Mouse (Mus musculus): ENCODE measurements at regions not wholly inside any gene's neighbourhood (a gene's known extent, or its start where the extent isn't known, plus 50 kb on each side); places are given as distances from the start of the nearest gene placed in this dataset.

- Histone ChIP-seq H3K27ac (no peak overlapping the region), H3K27me3 (ENCODE audit: low read depth, poor library complexity, severe bottlenecking) (no peaks in the 10 kb centered on the region), H3K9me3 (replicated peaks) (no peaks in the 10 kb centered on the region), H3K4me1 (no peaks in the 10 kb centered on the region), H3K36me3 (no peaks in the 10 kb centered on the region), H3K4me3 (no peak overlapping the region)
- 85% methylated on average over 14 of the region's 14 CpGs for WGBS
- no peak for DNase-seq (ENCODE audit: low spot score)
Observed at GRCm38 (mm10) chr6:143751076-143752070, 584.4 kb downstream of the Etnk1 start.

DNA sequence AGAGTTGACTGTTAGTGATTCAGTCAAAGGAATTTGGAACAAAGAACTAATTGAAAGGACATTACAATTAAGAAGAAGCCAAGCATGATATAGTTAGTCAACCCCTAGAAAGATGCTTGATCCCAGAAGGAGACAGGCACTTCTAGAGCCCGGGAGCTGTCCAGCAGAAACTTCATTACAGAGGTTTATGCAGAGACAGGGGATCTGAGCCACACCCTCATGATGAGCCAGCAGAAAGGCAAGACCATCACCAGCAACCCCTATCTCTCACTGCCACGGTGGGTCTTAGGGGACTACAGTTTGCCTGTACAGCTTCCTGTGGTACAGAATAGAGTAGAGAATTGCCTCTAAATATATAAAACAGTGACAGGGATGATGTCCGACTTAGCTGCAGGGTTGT is 590.4 kb downstream of the Etnk1 start:
- H3K9me3 ChIP-seq (replicated peaks) = no peaks in the 10 kb centered on the region
- no peak overlapping the region for H3K4me3 ChIP-seq
- H3K27ac ChIP-seq = no peak overlapping the region
- WGBS = 74% methylated on average over 3 of the region's 3 CpGs
- DNase-seq (ENCODE audit: low spot score) = no peak
- no peaks in the 10 kb centered on the region for H3K27me3 ChIP-seq (ENCODE audit: low read depth, poor library complexity, severe bottlenecking)
- H3K36me3 ChIP-seq = no peaks in the 10 kb centered on the region
- no peaks in the 10 kb centered on the region for H3K4me1 ChIP-seq

DNA sequence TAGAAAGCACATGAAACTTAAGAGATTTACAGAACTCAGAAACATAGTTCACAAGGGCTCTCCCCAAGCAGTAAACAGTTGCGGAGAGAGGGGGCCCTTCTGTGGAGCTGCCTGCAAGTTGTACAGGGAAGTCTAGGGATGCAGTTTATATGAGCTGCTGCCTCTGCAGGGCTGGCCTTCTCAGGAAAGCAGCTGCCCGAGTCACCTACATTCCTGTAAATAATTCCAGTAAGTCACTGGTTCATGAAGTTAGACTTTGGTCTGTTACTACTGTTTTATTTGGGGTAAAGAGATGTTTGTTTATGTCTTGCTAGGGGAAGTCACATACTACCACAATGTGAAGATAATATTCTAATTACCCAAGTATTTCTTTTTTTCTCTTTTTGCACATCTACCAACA is 601.1 kb downstream of the Etnk1 start:
- H3K27ac ChIP-seq = no peak overlapping the region
- no peak for DNase-seq (ENCODE audit: low spot score)
- no peaks in the 10 kb centered on the region for H3K9me3 ChIP-seq (replicated peaks)
- WGBS = 73% methylated on average over 2 of the region's 2 CpGs
- H3K27me3 ChIP-seq (ENCODE audit: low read depth, poor library complexity, severe bottlenecking) = no peaks in the 10 kb centered on the region
- no peaks in the 10 kb centered on the region for H3K36me3 ChIP-seq
- H3K4me3 ChIP-seq = no peak overlapping the region
- no peaks in the 10 kb centered on the region for H3K4me1 ChIP-seq
